Mouse (Mus musculus): ENCODE measurements around the gene Taf1b. TPM values are rescaled to one million over a fixed set of nuclear protein-coding genes. Genes with fewer than 3 reads are reported as not detected.

Taf1b gene
- polyA plus RNA-seq, 1 experiment from 2014 or later = 11.8 TPM

DNA sequence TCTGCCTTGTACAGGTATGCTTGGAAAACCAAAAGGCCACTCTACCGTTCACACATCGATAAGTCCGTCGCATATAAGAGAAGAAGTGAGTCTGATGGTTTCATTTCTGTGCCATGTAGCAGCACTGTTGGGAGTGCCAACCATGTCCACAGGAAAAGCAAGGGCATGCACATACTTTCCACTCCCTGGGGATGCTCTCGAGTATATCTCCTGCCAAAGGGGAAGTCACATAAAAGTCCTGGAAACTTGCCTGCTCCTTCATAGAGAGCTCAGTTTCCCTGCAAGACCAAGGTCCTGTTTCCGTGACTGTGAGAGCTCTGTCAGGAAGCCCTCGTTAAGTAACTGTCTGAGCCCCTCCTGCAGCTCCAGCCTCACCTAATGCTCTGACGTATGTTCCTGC lies 57.8 kb downstream of the Taf1b start:
- H3K9me3 ChIP-seq (replicated peaks) = no peaks in the 10 kb centered on the region
- peaks cover 5% of the 10 kb centered on the region for H3K4me1 ChIP-seq (replicated peaks)
- H3K9ac ChIP-seq = no peak overlapping the region
- DNase-seq = no peak
- no peak overlapping the region for H3K4me2 ChIP-seq
- H3K36me3 ChIP-seq = no peaks in the 10 kb centered on the region
- H3K27me3 ChIP-seq = no peaks in the 10 kb centered on the region
- WGBS (ENCODE audit: insufficient replicate concordance) = 75% methylated on average over 8 of the region's 8 CpGs
- no peak for ATAC-seq (ENCODE audit: low read depth)
- H3K27ac ChIP-seq = no peak overlapping the region
- H3K4me3 ChIP-seq (replicated peaks) = no peak overlapping the region

DNA sequence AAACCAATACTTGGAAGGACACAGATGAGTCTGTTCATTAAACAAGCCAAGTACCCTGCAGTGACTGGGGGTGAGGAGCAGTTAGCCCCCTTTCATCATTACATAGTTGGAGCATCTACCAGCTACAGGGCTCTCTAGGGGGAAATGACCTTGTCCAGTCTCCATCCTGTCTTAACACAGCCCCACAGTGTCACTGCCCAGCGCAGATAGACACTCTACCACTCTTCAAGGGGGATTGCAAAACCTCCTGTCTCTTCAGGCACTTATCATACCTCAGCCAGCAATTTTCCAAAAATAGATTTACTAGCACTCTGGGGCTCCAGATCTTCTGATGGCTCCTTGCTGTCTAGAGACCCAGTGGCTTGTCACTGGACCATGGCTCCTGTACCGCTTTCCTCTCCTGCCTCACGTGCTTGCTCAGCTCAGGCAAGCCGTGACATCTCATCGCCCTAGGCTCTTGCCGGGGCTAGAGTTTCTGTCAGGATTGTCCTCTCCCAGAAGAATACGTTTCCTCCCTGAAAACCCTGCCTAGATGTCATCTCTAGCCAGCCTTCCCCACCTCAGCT lies 65.3 kb downstream of the Taf1b start:
- no peaks in the 10 kb centered on the region for H3K9me3 ChIP-seq (replicated peaks)
- ATAC-seq (ENCODE audit: low read depth) = 0 out of 2 replicates have a peak, but pooled peaks have one; percentile 29
- no peak overlapping the region for H3K4me3 ChIP-seq (replicated peaks)
- no peak overlapping the region for H3K4me2 ChIP-seq
- no peaks in the 10 kb centered on the region for H3K27me3 ChIP-seq
- DNase-seq = no peak
- H3K9ac ChIP-seq = no peak overlapping the region
- H3K36me3 ChIP-seq = no peaks in the 10 kb centered on the region
- WGBS (ENCODE audit: insufficient replicate concordance) = 40% methylated on average over 7 of the region's 7 CpGs
- peaks cover 10% of the 10 kb centered on the region for H3K4me1 ChIP-seq (replicated peaks)
- no peak overlapping the region for H3K27ac ChIP-seq

DNA sequence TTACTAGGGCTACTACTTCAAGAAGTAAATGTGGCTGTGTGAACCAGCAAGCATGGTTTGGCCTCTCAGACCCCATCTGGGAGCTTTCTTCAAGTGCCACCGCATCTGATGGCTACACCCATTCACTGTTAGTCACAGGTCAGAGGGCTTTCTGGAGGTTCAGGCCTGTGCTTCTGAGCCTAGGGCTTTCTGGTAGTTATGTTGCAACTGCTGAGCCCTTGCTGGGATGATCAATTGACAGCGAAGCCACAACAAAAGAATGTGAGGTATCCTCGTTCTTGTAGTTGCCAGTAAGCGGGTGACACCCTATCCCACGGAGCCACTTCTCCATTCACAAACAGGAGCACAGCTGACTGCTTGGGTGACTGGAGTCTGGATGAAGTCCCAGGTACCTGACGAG lies 67.2 kb downstream of the Taf1b start:
- Histone ChIP-seq H3K9ac (no peak overlapping the region), H3K36me3 (no peaks in the 10 kb centered on the region), H3K4me1 (replicated peaks) (peaks cover 10% of the 10 kb centered on the region), H3K4me3 (replicated peaks) (no peak overlapping the region), H3K9me3 (replicated peaks) (no peaks in the 10 kb centered on the region), H3K27ac (no peak overlapping the region), H3K4me2 (no peak overlapping the region), H3K27me3 (peaks cover 5% of the 10 kb centered on the region)
- ATAC-seq (ENCODE audit: low read depth) = no peak
- no peak for DNase-seq
- 63% methylated on average over 6 of the region's 6 CpGs for WGBS (ENCODE audit: insufficient replicate concordance)

DNA sequence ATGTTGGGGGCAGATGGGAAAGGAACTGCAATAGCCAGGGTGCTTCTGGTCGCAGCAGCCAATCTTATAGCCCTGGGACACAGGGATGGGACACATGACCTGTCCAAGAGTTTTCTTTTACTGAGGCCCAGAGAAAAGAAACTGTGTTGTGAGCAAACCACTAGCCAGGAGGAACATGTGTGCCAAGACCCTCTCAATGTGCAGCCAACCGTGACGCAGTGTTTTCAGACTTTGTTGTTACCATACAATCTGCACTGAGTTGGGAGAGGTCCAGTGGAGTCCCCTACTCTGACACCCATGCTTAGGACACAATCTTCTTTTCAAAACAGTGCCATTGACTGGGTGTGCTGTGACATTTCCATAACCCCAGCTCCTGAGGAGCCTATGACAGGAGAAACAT lies 69.4 kb downstream of the Taf1b start:
- Histone ChIP-seq H3K4me2 (no peak overlapping the region), H3K36me3 (no peaks in the 10 kb centered on the region), H3K4me3 (replicated peaks) (no peak overlapping the region), H3K9me3 (replicated peaks) (no peaks in the 10 kb centered on the region), H3K9ac (no peak overlapping the region), H3K27ac (no peak overlapping the region), H3K27me3 (peaks cover 24% of the 10 kb centered on the region), H3K4me1 (replicated peaks) (peaks cover 18% of the 10 kb centered on the region)
- WGBS (ENCODE audit: insufficient replicate concordance) = 71% methylated on average over 3 of the region's 3 CpGs
- DNase-seq (no peak), ATAC-seq (ENCODE audit: low read depth) (no peak)

DNA sequence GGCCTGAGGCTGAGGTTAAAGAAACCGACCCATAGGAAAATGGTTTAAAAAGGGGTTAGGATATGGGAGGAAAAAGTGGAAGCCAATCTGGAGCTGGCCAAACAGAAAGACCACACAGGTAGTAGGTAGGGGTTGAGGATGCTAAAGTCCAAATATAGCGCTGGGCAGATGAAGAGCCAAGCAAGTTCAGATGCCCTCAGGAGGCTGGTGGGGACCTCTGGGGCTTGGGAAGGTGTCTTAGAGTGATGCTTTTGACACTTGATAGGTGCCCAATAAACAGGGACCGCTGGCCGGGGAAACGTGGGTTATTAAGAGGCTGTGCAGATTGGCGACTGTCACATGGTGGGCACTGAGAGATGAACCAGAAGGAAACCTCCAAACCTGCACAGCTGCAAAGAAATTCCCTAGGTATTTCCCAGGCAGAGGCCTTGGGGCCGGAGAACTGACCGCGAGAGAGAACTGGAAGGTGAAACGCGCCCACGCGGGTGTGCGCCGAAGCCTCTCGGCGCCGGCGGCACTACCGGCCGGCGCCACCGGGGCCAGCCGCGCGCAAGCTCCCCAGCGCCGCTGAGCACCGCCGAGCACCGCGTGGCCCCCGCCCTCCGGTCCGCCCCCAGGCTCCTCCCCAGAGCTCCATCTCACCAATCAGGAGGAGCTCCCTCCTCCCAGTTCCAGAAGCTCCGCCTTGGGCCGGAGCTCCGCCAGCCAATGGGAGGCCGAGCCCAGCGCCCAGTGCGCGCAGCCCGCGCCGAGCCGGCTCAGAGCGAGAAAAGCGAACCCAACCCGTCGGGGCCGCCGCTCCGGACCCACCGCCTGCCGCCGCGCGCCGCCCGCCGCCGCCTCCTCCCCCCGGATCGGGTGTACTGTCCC lies 73.6 kb downstream of the Taf1b start, which contains the start of gene Grhl1:
TSS of gene Grhl1 (plus strand) at position 761 of the 870 bp plus-strand sequence.
- Histone ChIP-seq H3K27ac (no peak within 1 kb of the TSS), H3K9me3 (replicated peaks) (no peaks in the 10 kb centered on the region), H3K4me3 (replicated peaks) (peak within 1 kb of the TSS; percentile 71), H3K9ac (peak within 1 kb of the TSS; percentile 72), H3K4me2 (peak within 1 kb of the TSS; percentile 89), H3K4me1 (replicated peaks) (peaks cover 17% of the 10 kb centered on the region), H3K36me3 (no peaks in the 10 kb centered on the region), H3K27me3 (peaks cover 51% of the 10 kb centered on the region)
- WGBS (ENCODE audit: insufficient replicate concordance) = 3% methylated on average over 61 of the region's 64 CpGs
- DNase-seq (peak; percentile 91), ATAC-seq (ENCODE audit: low read depth) (peak; percentile 100)

DNA sequence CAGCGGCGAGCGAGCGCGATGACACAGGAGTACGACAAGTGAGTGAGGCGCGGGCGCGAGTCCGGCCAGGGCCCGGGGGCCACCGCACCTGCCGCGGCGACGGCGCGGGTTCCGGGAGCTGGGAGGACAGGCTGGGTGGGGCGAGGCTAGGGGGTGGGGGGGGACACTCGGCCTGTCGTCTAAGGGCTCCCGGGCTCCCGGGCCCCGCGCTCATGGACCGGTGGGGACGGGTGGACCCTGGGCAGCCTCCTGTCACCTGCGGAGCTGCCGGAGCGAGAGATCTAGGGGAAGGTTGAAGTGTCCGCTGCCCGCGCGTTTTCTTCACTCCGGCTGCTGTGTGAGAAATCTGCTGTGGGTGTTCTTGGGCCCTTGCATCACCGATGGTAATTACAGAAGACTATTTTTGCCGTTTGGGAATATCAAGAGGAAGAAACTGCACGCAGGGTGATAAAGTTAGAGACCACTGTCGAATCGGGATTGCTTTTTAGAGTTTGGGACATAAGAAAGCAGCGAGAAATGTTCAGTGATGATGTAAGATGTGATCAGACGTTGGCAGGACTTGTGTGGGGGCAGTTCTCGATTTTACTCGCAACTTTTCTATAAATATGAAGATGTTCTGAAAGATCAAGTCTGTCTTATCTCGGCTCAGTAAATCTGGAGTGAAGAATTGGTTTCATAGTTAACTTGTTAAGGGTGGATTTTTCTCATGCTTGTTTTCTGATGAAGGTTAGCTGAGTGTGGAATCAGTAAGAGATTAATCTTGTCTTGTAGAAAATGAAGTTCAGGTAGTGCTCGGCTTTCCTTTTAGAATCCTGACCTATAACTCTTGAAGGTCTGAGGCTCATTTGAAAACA lies 74.5 kb downstream of the Taf1b start:
- ATAC-seq (ENCODE audit: low read depth) (peak; percentile 46), DNase-seq (no peak)
- Histone ChIP-seq H3K27ac (no peak overlapping the region), H3K9me3 (replicated peaks) (no peaks in the 10 kb centered on the region), H3K4me3 (replicated peaks) (peak overlapping the region; percentile 71), H3K9ac (peak overlapping the region; percentile 72), H3K36me3 (no peaks in the 10 kb centered on the region), H3K4me1 (replicated peaks) (peaks cover 17% of the 10 kb centered on the region), H3K4me2 (peak overlapping the region; percentile 89), H3K27me3 (peaks cover 51% of the 10 kb centered on the region)
- WGBS (ENCODE audit: insufficient replicate concordance) = 6% methylated on average over 48 of the region's 48 CpGs

DNA sequence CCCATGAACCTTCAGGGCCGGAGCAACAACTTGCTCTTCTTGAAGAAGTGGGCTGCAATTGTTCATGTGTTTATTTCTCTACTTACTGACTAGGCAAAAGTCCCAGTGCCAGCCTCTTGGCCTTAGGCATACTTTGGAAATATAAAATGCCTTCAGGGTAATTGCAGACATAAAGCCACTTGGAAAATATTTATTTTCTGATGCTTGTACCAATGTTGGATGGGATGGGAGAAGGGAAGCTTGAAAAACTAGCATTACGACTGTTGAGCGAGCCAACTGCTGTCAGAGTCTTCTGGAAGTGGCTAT lies 75.1 kb downstream of the Taf1b start:
- Histone ChIP-seq H3K9me3 (replicated peaks) (no peaks in the 10 kb centered on the region), H3K36me3 (no peaks in the 10 kb centered on the region), H3K4me2 (peak overlapping the region; percentile 89), H3K4me1 (replicated peaks) (peaks cover 17% of the 10 kb centered on the region), H3K9ac (peak overlapping the region; percentile 72; the same call in 1 of the 2 replicates), H3K27me3 (peaks cover 51% of the 10 kb centered on the region), H3K4me3 (replicated peaks) (peak overlapping the region; percentile 71), H3K27ac (no peak overlapping the region)
- 66% methylated on average over 3 of the region's 3 CpGs for WGBS (ENCODE audit: insufficient replicate concordance)
- no peak for ATAC-seq (ENCODE audit: low read depth)
- no peak for DNase-seq

DNA sequence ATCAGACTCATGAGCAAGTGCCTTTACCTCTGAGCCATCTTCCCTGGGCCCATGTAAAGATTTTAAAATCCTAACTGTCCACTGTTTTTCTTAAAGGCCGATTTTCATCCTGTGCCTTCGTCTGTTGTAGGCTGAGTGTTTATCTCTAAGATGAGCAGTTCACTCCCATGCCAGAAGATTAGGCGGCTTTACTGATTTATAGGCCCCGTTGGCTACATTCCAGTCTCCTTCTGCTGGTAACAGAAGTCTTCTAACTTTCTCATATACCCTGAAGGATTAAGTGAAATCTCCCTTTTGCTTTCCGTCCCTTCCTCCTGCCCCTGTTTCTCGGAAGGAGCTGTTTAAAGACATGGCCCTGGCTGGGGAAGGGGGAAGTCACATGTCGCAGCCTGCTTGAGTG lies 76.7 kb downstream of the Taf1b start:
- H3K27ac ChIP-seq = no peak overlapping the region
- no peak overlapping the region for H3K4me2 ChIP-seq
- 34% methylated on average over 7 of the region's 7 CpGs for WGBS (ENCODE audit: insufficient replicate concordance)
- H3K9me3 ChIP-seq (replicated peaks) = no peaks in the 10 kb centered on the region
- H3K36me3 ChIP-seq = no peaks in the 10 kb centered on the region
- ATAC-seq (ENCODE audit: low read depth) (no peak), DNase-seq (no peak)
- no peak overlapping the region for H3K9ac ChIP-seq
- peaks cover 18% of the 10 kb centered on the region for H3K4me1 ChIP-seq (replicated peaks)
- H3K4me3 ChIP-seq (replicated peaks) = no peak overlapping the region
- peaks cover 48% of the 10 kb centered on the region for H3K27me3 ChIP-seq

DNA sequence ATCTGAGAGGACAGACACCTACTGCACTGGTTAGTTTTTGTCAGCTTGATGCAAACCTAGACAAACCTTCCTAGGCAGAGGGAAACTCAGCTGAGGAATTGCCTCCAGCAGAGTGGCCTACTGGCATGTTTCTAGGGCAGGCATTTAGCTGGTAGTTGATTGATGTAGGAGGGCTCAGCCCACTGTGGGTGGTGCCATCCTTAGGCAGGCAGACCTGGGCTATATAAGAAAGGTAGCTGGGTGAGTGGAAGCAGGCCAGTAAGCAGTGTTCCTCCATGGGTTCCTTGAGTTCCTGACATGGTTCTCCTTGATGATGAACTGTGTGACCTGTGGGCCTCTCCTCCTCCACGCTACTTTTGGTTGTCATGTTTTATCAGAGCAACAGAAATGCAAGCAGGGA lies 82.3 kb downstream of the Taf1b start:
- H3K4me3 ChIP-seq (replicated peaks) = no peak overlapping the region
- H3K36me3 ChIP-seq = no peaks in the 10 kb centered on the region
- H3K9me3 ChIP-seq (replicated peaks) = no peaks in the 10 kb centered on the region
- peak overlapping the region; percentile 33 for H3K9ac ChIP-seq
- ATAC-seq (ENCODE audit: low read depth) = peak; percentile 63
- H3K4me1 ChIP-seq (replicated peaks) = peaks cover 38% of the 10 kb centered on the region
- H3K27me3 ChIP-seq = peaks cover 4% of the 10 kb centered on the region; the same call in 1 of the 2 replicates
- WGBS (ENCODE audit: insufficient replicate concordance) = 42% methylated on average over 1 of the region's 1 CpGs
- no peak for DNase-seq
- peak overlapping the region; percentile 35 for H3K27ac ChIP-seq
- peak overlapping the region; percentile 50 for H3K4me2 ChIP-seq

DNA sequence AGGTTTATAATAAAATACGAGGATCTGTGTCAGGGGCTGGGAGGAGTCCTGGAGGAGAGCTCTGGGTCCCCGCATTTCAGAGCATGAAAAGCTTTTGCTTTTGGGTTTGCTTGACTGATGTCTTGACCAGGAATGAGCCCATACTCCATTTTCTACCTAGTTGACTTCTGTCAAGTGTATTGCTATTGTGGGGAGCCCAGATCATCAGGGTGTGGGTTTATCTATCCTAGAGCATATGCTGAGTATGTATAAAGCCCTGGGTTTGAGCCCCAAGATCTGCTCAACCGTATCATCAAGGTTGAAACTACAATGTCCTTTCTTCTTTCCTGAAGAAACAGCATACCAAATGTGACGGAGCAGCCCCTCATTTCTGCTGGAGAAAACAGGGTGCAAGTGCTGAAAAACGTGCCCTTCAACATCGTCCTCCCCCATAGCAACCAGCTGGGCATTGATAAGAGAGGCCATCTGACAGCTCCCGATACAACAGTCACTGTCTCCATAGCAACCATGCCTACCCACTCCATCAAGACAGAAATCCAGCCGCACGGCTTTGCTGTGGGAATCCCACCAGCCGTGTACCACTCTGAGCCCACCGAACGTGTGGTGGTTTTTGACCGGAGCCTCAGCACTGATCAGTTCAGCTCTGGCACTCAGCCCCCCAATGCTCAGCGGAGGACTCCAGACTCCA lies 83.0 kb downstream of the Taf1b start:
- WGBS (ENCODE audit: insufficient replicate concordance) = 62% methylated on average over 14 of the region's 14 CpGs
- Histone ChIP-seq H3K4me1 (replicated peaks) (peaks cover 38% of the 10 kb centered on the region), H3K9me3 (replicated peaks) (no peaks in the 10 kb centered on the region), H3K27me3 (no peaks in the 10 kb centered on the region), H3K27ac (peak overlapping the region; percentile 35), H3K4me2 (peak overlapping the region; percentile 50), H3K36me3 (no peaks in the 10 kb centered on the region), H3K9ac (peak overlapping the region; percentile 33; the same call in 1 of the 2 replicates), H3K4me3 (replicated peaks) (no peak overlapping the region)
- ATAC-seq (ENCODE audit: low read depth) = peak; percentile 86
- DNase-seq = peak; percentile 47

DNA sequence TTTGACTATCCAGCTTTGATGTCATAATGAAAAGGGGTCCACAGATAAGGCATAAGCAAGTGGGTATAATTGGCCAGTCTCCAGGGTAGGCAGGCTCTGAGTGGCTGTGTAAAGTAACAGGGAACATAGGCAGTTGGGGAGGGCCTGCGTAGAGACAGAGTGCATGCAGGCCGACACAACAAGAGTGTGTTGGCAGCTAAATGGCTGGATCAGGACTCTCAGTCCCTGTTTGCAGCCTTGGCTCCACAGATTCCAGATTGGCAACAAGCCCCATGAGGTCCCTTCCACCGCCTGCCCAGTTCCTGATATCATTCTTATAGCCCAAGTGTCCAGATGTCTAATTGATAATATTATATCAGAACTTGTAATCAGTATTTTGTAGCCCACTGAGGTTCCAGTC lies 85.5 kb downstream of the Taf1b start:
- Histone ChIP-seq H3K9me3 (replicated peaks) (no peaks in the 10 kb centered on the region), H3K36me3 (no peaks in the 10 kb centered on the region), H3K4me3 (replicated peaks) (no peak overlapping the region), H3K4me2 (no peak overlapping the region), H3K27ac (no peak overlapping the region), H3K4me1 (replicated peaks) (peaks cover 38% of the 10 kb centered on the region), H3K9ac (no peak overlapping the region), H3K27me3 (no peaks in the 10 kb centered on the region)
- ATAC-seq (ENCODE audit: low read depth) (no peak), DNase-seq (no peak)
- WGBS (ENCODE audit: insufficient replicate concordance) = 77% methylated on average over 3 of the region's 3 CpGs
